Mouse (Mus musculus): ENCODE results near the gene Mbtps1.

Gene Mbtps1

GRCm38 (mm10) chr8:119557821-119558602 is 523 bp downstream of the Mbtps1 start:
- no peak for DNase-seq (ENCODE audit: low spot score in 2 of 2)

GRCm38 (mm10) chr8:119557132-119557531 is 1.4 kb downstream of the Mbtps1 start:
- DNase-seq (ENCODE audit: low spot score in 2 of 2) = no peak

- DNase-seq (ENCODE audit: low spot score in 2 of 2) = no peak
These were observed 2.7 kb downstream of the Mbtps1 start for GRCm38 (mm10) chr8:119555861-119556260.

GRCm38 (mm10) chr8:119552967-119553366 is 5.6 kb downstream of the Mbtps1 start:
- no peak for DNase-seq (ENCODE audit: low spot score in 2 of 2)

GRCm38 (mm10) chr8:119548560-119549113 is 9.9 kb downstream of the Mbtps1 start:
- DNase-seq (ENCODE audit: low spot score in 2 of 2) = no peak

GRCm38 (mm10) chr8:119547019-119547691 is 11.4 kb downstream of the Mbtps1 start:
- DNase-seq (ENCODE audit: low spot score in 2 of 2) = no peak

- DNase-seq (ENCODE audit: low spot score in 2 of 2) = no peak
These were observed 12.7 kb downstream of the Mbtps1 start for GRCm38 (mm10) chr8:119545791-119546190.

- no peak for DNase-seq (ENCODE audit: low spot score in 2 of 2)
These were observed 13.4 kb downstream of the Mbtps1 start for GRCm38 (mm10) chr8:119545180-119545579.

GRCm38 (mm10) chr8:119544606-119545005 is 13.9 kb downstream of the Mbtps1 start:
- DNase-seq (ENCODE audit: low spot score in 2 of 2) = no peak

GRCm38 (mm10) chr8:119531973-119532372 is 26.6 kb downstream of the Mbtps1 start:
- DNase-seq (ENCODE audit: low spot score in 2 of 2) = no peak

GRCm38 (mm10) chr8:119531397-119531796 is 27.1 kb downstream of the Mbtps1 start:
- DNase-seq (ENCODE audit: low spot score in 2 of 2) = no peak

GRCm38 (mm10) chr8:119530937-119531336 is 27.6 kb downstream of the Mbtps1 start:
- no peak for DNase-seq (ENCODE audit: low spot score in 2 of 2)

GRCm38 (mm10) chr8:119528762-119529161 is 29.8 kb downstream of the Mbtps1 start:
- no peak for DNase-seq (ENCODE audit: low spot score in 2 of 2)

GRCm38 (mm10) chr8:119520102-119520501 is 38.4 kb downstream of the Mbtps1 start:
- no peak for DNase-seq (ENCODE audit: low spot score in 2 of 2)

- DNase-seq (ENCODE audit: low spot score in 2 of 2) = no peak
These were observed 41.9 kb downstream of the Mbtps1 start for GRCm38 (mm10) chr8:119516674-119517073.

- DNase-seq (ENCODE audit: low spot score in 2 of 2) = no peak
These were observed 42.8 kb downstream of the Mbtps1 start for GRCm38 (mm10) chr8:119515767-119516166.

GRCm38 (mm10) chr8:119514940-119515339 is 43.6 kb downstream of the Mbtps1 start:
- no peak for DNase-seq (ENCODE audit: low spot score in 2 of 2)

- no peak for DNase-seq (ENCODE audit: low spot score in 2 of 2)
These were observed 45.1 kb downstream of the Mbtps1 start for GRCm38 (mm10) chr8:119513405-119513804.

- no peak for DNase-seq (ENCODE audit: low spot score in 2 of 2)
These were observed 46.8 kb downstream of the Mbtps1 start for GRCm38 (mm10) chr8:119511722-119512121.

GRCm38 (mm10) chr8:119510471-119510870 is 48.1 kb downstream of the Mbtps1 start:
- DNase-seq (ENCODE audit: low spot score in 2 of 2) = no peak

GRCm38 (mm10) chr8:119506106-119506505 is 52.4 kb downstream of the Mbtps1 start:
- DNase-seq (ENCODE audit: low spot score in 2 of 2) = peak; percentile 63 to 71

GRCm38 (mm10) chr8:119505488-119505887 is 53.0 kb downstream of the Mbtps1 start:
- peak; percentile 20 to 24 for DNase-seq (ENCODE audit: low spot score in 2 of 2)
